Mouse (Mus musculus): ENCODE results near the gene Fbxw15. TPM values are rescaled to one million over a fixed set of nuclear protein-coding genes. Genes with fewer than 3 reads are reported as not detected.
"Not testable (repeated sequence)": the region's sequence is repeated elsewhere in the genome, so short reads cannot be mapped to it uniquely, and the experiment has no call there.

Gene Fbxw15
- not detected for total RNA-seq (2021)
- long read RNA-seq, experiment 1, result 0 reads
- long read RNA-seq, experiment 2, result 0 reads

DNA sequence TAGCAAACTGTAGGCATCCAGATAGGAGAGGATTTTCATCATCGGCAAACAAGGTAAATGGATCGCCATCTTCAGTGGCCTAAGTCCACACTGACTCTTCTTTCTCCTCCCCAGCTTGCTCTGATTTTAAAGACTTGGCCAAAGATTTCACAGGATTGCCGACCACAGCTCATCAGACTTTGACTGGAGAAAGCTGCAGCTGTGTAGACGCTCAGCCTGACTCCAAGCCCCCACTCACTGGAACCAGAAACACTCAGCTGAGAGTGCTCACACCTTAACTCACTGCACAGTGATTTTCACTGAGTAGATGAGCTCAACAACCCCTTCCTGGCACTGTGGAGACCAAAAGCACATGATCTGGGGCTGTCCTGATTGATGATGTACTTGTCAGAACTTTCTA lies at the start of gene Fbxw15:
Fbxw15 (minus strand) TSS at position 101 of the 400 bp plus-strand sequence.
- not testable (repeated sequence) for H3K27ac ChIP-seq; DNase-seq (ENCODE audit: low spot score in 2 of 2); H3K4me3 ChIP-seq

DNA sequence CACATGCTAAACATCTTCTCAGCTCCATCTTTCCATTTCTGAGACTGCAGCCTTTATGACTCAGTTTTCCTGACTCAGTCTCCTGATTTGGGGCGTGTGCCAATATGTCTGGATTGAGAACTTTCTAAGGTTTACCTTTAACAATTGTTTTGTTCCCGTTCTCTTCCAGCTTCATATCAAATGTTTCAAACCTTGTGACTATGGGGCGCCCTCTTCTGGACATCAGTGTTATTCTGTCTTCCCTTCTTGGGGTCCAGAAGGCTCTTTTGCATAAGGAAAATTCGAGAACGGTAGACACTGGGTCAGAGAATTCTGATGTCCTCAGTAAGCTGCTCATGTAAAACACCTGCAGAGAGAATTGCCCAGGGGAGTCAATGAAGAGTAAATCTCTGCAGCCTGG lies 38.8 kb upstream of the Fbxw15 start:
- not testable (repeated sequence) for H3K4me3 ChIP-seq, H3K27ac ChIP-seq
- TF ChIP-seq CTCF (conservative IDR thresholded peaks at IDR 0.05), result peak; percentile 74
- peak; percentile 19 to 34 for DNase-seq (ENCODE audit: low spot score in 2 of 2)

DNA sequence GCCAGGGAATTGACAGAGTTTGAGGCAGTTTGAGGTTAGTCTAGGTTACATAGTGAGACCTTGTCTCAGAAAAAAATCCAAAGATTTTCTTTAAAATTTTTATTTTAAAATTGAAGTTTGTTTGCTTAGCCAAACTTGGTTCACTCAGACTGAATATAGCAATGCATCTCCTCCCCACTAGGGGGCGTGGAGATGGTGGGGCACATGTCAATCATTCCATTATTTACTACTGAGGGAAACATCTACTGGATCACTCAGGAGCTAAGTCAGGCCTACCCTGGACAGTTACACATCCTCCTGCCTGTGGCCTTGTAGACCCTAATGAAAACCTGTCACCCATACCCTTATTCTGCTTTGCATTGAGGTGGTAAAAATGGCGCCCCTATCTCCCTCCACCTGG lies 34.1 kb upstream of the Fbxw15 start:
- DNase-seq (ENCODE audit: low spot score in 2 of 2); H3K27ac ChIP-seq; H3K4me3 ChIP-seq: not testable (repeated sequence)
- peak; percentile 52 for TF ChIP-seq CTCF (conservative IDR thresholded peaks at IDR 0.05)

DNA sequence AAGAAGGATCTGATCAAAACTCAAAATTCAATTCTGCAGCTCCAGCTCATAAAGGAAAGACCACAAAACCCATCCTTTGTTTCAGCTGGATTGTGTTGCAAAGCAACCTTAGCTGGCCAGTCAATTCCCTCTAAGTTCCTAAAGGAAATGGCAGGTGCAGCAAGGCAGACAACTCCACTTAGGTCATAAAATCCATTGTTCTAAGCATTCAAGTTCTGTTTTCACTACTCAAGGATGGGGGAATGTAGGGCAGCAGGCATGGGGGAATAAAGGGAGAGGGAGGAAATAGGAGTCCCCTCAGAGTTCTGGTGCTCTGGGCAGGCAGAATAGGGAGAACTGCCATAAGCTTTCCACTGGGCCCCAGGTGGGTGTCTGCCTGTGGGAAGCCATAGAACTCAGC lies 29.2 kb upstream of the Fbxw15 start:
- no peak overlapping the region for H3K4me3 ChIP-seq
- DNase-seq (ENCODE audit: low spot score in 2 of 2), result no peak
- TF ChIP-seq CTCF (conservative IDR thresholded peaks at IDR 0.05), result no peak
- no peak overlapping the region for H3K27ac ChIP-seq

DNA sequence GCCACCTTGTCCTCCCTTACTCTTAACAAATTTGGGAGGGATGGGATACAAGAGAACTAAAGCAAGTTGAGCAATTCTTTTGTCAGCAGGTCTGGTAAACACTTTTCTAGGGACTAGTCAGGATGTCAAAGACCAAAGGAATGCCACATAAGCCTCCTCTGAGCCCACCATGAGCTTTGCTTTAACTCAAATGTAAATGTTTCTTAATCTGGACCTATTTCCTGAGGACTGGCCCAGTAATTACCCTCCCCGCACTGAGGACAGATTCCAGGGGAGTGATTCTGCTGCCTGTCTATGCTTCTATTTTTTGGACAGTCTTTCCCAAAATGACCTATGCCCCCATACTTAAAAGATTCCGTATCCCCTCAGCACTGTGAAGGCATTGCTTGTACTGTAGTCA lies 26.8 kb upstream of the Fbxw15 start:
- Histone ChIP-seq H3K4me3 (no peak overlapping the region), H3K27ac (no peak overlapping the region)
- no peak for TF ChIP-seq CTCF (conservative IDR thresholded peaks at IDR 0.05)
- no peak for DNase-seq (ENCODE audit: low spot score in 2 of 2)

DNA sequence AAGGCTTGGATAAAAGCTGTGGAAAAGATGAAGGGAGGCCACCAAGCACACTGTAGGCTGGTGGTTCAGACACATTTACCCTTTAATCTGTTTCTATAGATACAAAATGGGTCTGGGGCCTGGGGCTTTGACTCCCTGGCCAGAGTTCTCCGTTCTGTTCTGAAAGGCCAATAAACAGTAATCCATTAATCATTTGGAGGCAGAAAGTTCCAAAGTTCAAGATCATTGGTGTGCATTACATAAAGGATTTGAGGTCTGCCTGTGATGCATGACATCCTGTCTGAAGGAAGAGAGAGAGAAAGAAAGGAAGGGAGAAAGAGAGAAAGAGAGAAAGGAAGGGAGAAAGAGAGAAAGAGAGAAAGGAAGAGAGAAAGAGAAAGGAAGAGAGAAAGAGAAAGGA lies 2.5 kb downstream of the Fbxw15 start:
- TF ChIP-seq CTCF (conservative IDR thresholded peaks at IDR 0.05), result no peak
- DNase-seq (ENCODE audit: low spot score in 2 of 2), result no peak
- Histone ChIP-seq H3K27ac (no peak overlapping the region), H3K4me3 (no peak overlapping the region)

DNA sequence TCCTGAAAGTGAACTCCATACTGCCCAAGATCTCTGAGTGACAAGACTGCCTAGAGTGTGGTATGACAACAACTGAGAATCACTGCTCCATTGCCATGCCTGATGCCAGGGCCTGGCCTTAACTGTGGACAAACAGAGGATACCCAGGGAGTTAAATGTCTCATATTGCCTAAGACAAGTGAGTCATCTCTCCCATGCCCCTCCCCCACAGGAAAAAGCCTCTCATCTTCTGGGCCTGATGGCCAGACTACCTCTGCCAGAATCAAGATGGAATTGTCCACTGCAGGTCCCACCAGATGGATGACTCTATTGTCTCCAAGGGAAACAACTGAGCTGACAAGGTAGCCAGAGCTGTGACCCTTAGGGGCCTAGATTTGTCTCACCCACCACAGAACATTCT lies 6.0 kb downstream of the Fbxw15 start:
- not testable (repeated sequence) for DNase-seq (ENCODE audit: low spot score in 2 of 2); H3K4me3 ChIP-seq; H3K27ac ChIP-seq

DNA sequence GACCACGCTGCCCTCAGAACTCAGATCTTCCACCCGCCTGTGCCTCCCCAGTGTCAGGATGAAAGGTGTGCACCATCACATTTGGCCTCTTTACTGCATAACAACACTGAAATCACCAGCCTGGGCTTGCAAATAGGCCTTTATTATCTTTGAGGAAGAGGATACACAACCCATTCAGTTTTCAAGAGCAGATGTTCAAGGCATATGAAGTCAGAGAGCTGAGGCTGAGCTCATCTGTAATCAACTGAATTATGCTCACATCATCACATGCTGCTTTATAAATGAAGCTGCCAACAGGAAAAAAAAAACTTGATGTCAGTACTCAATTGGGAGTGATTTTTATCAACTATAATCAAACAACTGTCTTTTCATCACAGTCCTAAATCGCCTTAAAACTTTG lies 15.6 kb downstream of the Fbxw15 start:
- DNase-seq (ENCODE audit: low spot score in 2 of 2), result peak in 1 of 2 experiments; percentile 11
- Histone ChIP-seq H3K4me3 (no peak overlapping the region), H3K27ac (peak overlapping the region; percentile 64; the same call in 1 of the 2 replicates)
- no peak for TF ChIP-seq CTCF (conservative IDR thresholded peaks at IDR 0.05)

DNA sequence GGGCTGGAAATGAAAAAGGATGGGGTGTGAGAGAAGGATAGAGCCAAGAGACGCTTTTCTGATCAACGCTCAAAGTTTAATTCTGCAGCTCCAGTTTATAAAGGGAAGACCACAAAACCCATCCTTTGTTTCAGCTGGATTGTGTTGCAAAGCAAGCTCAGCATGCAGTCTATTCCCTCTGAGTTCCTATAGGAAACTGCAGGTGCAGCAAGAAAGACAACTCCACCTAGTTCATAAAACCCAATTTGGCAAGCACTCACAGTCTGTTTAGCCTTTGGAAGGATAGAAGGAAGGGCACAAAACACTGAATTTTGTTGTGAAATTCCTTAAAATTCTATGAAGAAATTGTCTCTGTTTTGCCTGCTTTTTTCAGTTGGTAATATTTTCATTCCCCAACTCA lies 18.4 kb downstream of the Fbxw15 start:
- not testable (repeated sequence) for DNase-seq (ENCODE audit: low spot score in 2 of 2); H3K27ac ChIP-seq; H3K4me3 ChIP-seq

DNA sequence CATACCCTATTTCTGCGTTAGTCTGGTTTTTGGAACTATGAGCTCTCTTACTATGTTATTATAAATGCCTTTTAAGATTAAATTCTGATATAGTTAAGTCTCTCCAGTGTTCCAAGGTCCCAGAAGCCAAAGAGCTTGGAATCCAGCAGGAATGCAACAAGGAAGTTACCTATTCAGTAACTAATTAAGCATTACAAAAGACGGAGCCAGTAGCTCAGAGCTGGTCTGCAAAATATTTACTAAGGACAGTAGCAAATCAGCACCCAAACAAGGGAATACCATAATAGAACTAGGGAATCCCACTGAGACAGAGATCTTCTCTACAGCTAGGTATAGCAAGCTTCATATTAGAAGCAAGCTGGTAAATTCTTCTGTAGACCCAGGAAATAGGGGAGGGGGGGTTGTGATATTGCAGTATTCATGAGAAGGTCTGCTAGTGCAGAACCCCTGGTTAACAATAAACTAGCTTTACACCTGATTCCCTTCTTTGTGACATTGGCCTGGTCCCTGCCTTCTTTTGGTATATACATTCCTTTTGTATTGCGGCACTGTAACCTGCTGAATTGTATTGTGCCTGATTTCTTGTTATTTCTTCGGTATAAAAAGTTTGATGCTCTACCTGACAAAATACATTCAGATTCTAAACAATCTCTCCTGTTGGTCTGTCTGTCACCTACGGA lies 44.5 kb downstream of the Fbxw15 start:
- no peak for DNase-seq (ENCODE audit: low spot score in 2 of 2)

More for the DNA sequence above, 44.5 kb downstream of the Fbxw15 start:
- no peak for TF ChIP-seq CTCF (conservative IDR thresholded peaks at IDR 0.05)
- no peak overlapping the region for H3K27ac ChIP-seq
- no peak overlapping the region for H3K4me3 ChIP-seq

Other genes with a start within 250 kb of the Fbxw15 start
- not detected for gene Fbxw28, start 228.6 kb downstream of the Fbxw15 start, total RNA-seq (2021)
- not detected for gene Fbxw22, start 164.0 kb downstream of the Fbxw15 start, total RNA-seq (2021)
- not detected for gene Fbxw16, start 119.1 kb downstream of the Fbxw15 start, total RNA-seq (2021)
- not detected for gene Fbxw19, start 72.4 kb downstream of the Fbxw15 start, total RNA-seq (2021)
- gene Fbxw24, start 57.8 kb upstream of the Fbxw15 start, total RNA-seq (2021), result not detected
- not detected for gene Fbxw25, start 96.4 kb upstream of the Fbxw15 start, total RNA-seq (2021)
- not detected for gene Fbxw18, start 134.4 kb upstream of the Fbxw15 start, total RNA-seq (2021)
- not detected for gene Fbxw26, start 177.8 kb upstream of the Fbxw15 start, total RNA-seq (2021)
- gene Fbxw27, start 222.4 kb upstream of the Fbxw15 start, total RNA-seq (2021), result not detected
- 10 to 100 TPM; 60.8 to 71.0 TPM for gene Spink8, start 244.0 kb upstream of the Fbxw15 start, total RNA-seq (2021)